Mouse (Mus musculus): ENCODE results near the gene Arfip2.
A peak's percentile ranks its signal among the peaks of the same experiment; 100 is the strongest.

Arfip2 gene

GRCm38 (mm10) chr7:105640233-105640893 is at the start of gene Arfip2, which contains the start of gene Gm45799:
TSS of gene Arfip2 (minus strand) at chr7:105640416.
TSS of gene Gm45799 (plus strand) at chr7:105640552.
- peak; percentile 98 for DNase-seq (ENCODE audit: low spot score)

- no peak for DNase-seq (ENCODE audit: low spot score)
Observed at GRCm38 (mm10) chr7:105685541-105686197, 45.5 kb upstream of the Arfip2 start.

GRCm38 (mm10) chr7:105650639-105651435 is 10.6 kb upstream of the Arfip2 start, which contains the start of gene Dnhd1:
TSS of gene Dnhd1 (plus strand) at chr7:105650827.
- peak; percentile 86 for DNase-seq (ENCODE audit: low spot score)

GRCm38 (mm10) chr7:105641936-105642335 is 1.7 kb upstream of the Arfip2 start:
- DNase-seq (ENCODE audit: low spot score) = no peak

- DNase-seq (ENCODE audit: low spot score) = no peak
Observed at GRCm38 (mm10) chr7:105640894-105641255, 659 bp upstream of the Arfip2 start.

GRCm38 (mm10) chr7:105639756-105640155 is 460 bp downstream of the Arfip2 start, which contains the start of gene Timm10b:
TSS of gene Timm10b (plus strand) at chr7:105640056.
- DNase-seq (ENCODE audit: low spot score) = no peak

- DNase-seq (ENCODE audit: low spot score) = no peak
Observed at GRCm38 (mm10) chr7:105639304-105639703, 912 bp downstream of the Arfip2 start.

GRCm38 (mm10) chr7:105638776-105639175 is 1.4 kb downstream of the Arfip2 start:
- no peak for DNase-seq (ENCODE audit: low spot score)

- DNase-seq (ENCODE audit: low spot score) = no peak
Observed at GRCm38 (mm10) chr7:105635726-105636125, 4.5 kb downstream of the Arfip2 start.

- DNase-seq (ENCODE audit: low spot score) = no peak
Observed at GRCm38 (mm10) chr7:105634272-105634920, 5.8 kb downstream of the Arfip2 start.

- DNase-seq (ENCODE audit: low spot score) = no peak
Observed at GRCm38 (mm10) chr7:105633801-105634135, 6.4 kb downstream of the Arfip2 start.

GRCm38 (mm10) chr7:105633127-105633800 is 7.0 kb downstream of the Arfip2 start, which contains the start of gene Trim3:
TSS of gene Trim3 (minus strand) at chr7:105633571.
- peak; percentile 90 for DNase-seq (ENCODE audit: low spot score)

- no peak for DNase-seq (ENCODE audit: low spot score)
Observed at GRCm38 (mm10) chr7:105632551-105632972, 7.7 kb downstream of the Arfip2 start.

GRCm38 (mm10) chr7:105628633-105629032 is 11.6 kb downstream of the Arfip2 start:
- peak; percentile 86 for DNase-seq (ENCODE audit: low spot score)

GRCm38 (mm10) chr7:105625397-105625796 is 14.8 kb downstream of the Arfip2 start:
- DNase-seq (ENCODE audit: low spot score) = no peak

GRCm38 (mm10) chr7:105621646-105622292 is 18.4 kb downstream of the Arfip2 start:
- DNase-seq (ENCODE audit: low spot score) = peak; percentile 60

GRCm38 (mm10) chr7:105621053-105621452 is 19.2 kb downstream of the Arfip2 start:
- peak; percentile 59 for DNase-seq (ENCODE audit: low spot score)

GRCm38 (mm10) chr7:105619701-105620100 is 20.5 kb downstream of the Arfip2 start:
- no peak for DNase-seq (ENCODE audit: low spot score)

- no peak for DNase-seq (ENCODE audit: low spot score)
Observed at GRCm38 (mm10) chr7:105617810-105618209, 22.4 kb downstream of the Arfip2 start.

- DNase-seq (ENCODE audit: low spot score) = no peak
Observed at GRCm38 (mm10) chr7:105616561-105616960, 23.7 kb downstream of the Arfip2 start.

- no peak for DNase-seq (ENCODE audit: low spot score)
Observed at GRCm38 (mm10) chr7:105615720-105616119, 24.5 kb downstream of the Arfip2 start.
